Mouse (Mus musculus) stomach, embryonic 14.5 days (tissue): ENCODE results near the gene Tcf3. TPM values are rescaled to one million over a fixed set of nuclear protein-coding genes. Genes with fewer than 3 reads are reported as not detected.
A peak's percentile ranks its signal among the peaks of the same experiment; 100 is the strongest.

Experiments used
- ATAC-seq: fragments of 200-750 bp; cut with Nextera tagmentation; 2 replicates; pipeline ENCODE4 v1.8.0; 2017; ENCODE audit warnings: low read depth, moderate TSS enrichment; ENCODE audit not compliant: insufficient number of reproducible peaks, insufficient read depth, low FRiP score
- H3K27ac ChIP-seq: fragments of 300-500 bp; sonication (generic); 2 replicates; pipeline ENCODE4 v1.5.1; 2014; ENCODE audit warnings: mild to moderate bottlenecking, low read length, moderate library complexity, mixed read lengths
- H3K27me3 ChIP-seq: fragments of 300-500 bp; sonication (generic); 2 replicates; pipeline ENCODE4 v1.6.1; 2014; ENCODE audit warnings: low read length, control low read depth, mixed read lengths; ENCODE audit not compliant: control insufficient read depth, insufficient read depth
- H3K36me3 ChIP-seq: fragments of 300-500 bp; sonication (generic); 2 replicates; pipeline ENCODE4 v1.6.1; 2014; ENCODE audit warnings: mild to moderate bottlenecking, control low read depth, low read length, moderate library complexity, mixed read lengths; ENCODE audit not compliant: control insufficient read depth, insufficient read depth
- H3K4me1 ChIP-seq: fragments of 300-500 bp; sonication (generic); 2 replicates; pipeline ENCODE4 v1.6.1; 2014; ENCODE audit warnings: low read length, control low read depth, mixed read lengths; ENCODE audit not compliant: control insufficient read depth, insufficient read depth
- H3K4me2 ChIP-seq: fragments of 300-500 bp; sonication (generic); replicated peaks from 2 replicates; pipeline ENCODE4 v1.6.1; 2014; ENCODE audit warnings: low read depth, low read length, control low read depth
- H3K4me3 ChIP-seq: fragments of 300-500 bp; sonication (generic); 2 replicates; pipeline ENCODE4 v1.5.1; 2014; ENCODE audit warnings: low read depth, low read length, control low read depth
- H3K9ac ChIP-seq: fragments of 300-500 bp; sonication (generic); replicated peaks from 2 replicates; pipeline ENCODE4 v1.6.1; 2014; ENCODE audit warnings: low read depth, mild to moderate bottlenecking, control low read depth, low read length, moderate library complexity, mixed read lengths
- H3K9me3 ChIP-seq: fragments of 300-500 bp; sonication (generic); 2 replicates; pipeline ENCODE4 v1.6.1; 2016; ENCODE audit warnings: low read depth, low read length, control low read depth; ENCODE audit not compliant: control insufficient read depth
- WGBS: fragments of 180-500 bp; shearing (Covaris S2); extraction: QIAGEN DNeasy Blood & Tissue Kit; methylation state at CpG from one replicate; pipeline ENCODE4 v1.1.7; 2014; 5-methylcytosine and 5-hydroxymethylcytosine counted together
- polyA plus RNA-seq: library from polyadenylated mRNA; unstranded; fragments of >200 nt; fragmentation: Nextera tagmentation; extraction: Ambion mirVana; gene quantifications from 2 replicates; pipeline ENCODE4 v1.2.1, GENCODE M21; 2014

Tcf3 gene
- polyA plus RNA-seq, 1 experiment from 2014 or later = 107 TPM

- WGBS = 9% methylated on average over 17 of the region's 17 CpGs
- no peak for ATAC-seq
- Histone ChIP-seq H3K9me3 (no peaks in the 10 kb centered on the region), H3K4me1 (peaks cover 26% of the 10 kb centered on the region), H3K4me2 (peak overlapping the region; percentile 59), H3K27me3 (no peaks in the 10 kb centered on the region), H3K9ac (peak overlapping the region; percentile 45), H3K36me3 (peaks cover 38% of the 10 kb centered on the region), H3K27ac (peak overlapping the region; percentile 85), H3K4me3 (peak overlapping the region; percentile 71)
Observed at GRCm38 (mm10) chr10:80399973-80400703, 33.3 kb downstream of the Tcf3 start.

GRCm38 (mm10) chr10:80399191-80399972 lies 34.1 kb downstream of the Tcf3 start, which contains the start of gene Mbd3:
Gene Mbd3, minus strand, starts transcription at chr10:80399550.
- peak within 1 kb of the TSS; percentile 88 for H3K4me2 ChIP-seq
- H3K27me3 ChIP-seq = no peaks in the 10 kb centered on the region
- peak; percentile 97 for ATAC-seq
- H3K4me3 ChIP-seq = peak within 1 kb of the TSS; percentile 71
- WGBS = under 1% methylated on average over 78 of the region's 82 CpGs
- peak within 1 kb of the TSS; percentile 100 for H3K27ac ChIP-seq
- peaks cover 45% of the 10 kb centered on the region for H3K36me3 ChIP-seq
- H3K4me1 ChIP-seq = peaks cover 22% of the 10 kb centered on the region
- H3K9ac ChIP-seq = peak within 1 kb of the TSS; percentile 94
- no peaks in the 10 kb centered on the region for H3K9me3 ChIP-seq

- Histone ChIP-seq H3K4me2 (peak overlapping the region; percentile 88), H3K36me3 (peaks cover 47% of the 10 kb centered on the region), H3K9me3 (no peaks in the 10 kb centered on the region), H3K4me1 (peaks cover 22% of the 10 kb centered on the region), H3K27ac (peak overlapping the region; percentile 100), H3K27me3 (no peaks in the 10 kb centered on the region), H3K9ac (peak overlapping the region; percentile 94), H3K4me3 (peak overlapping the region; percentile 71)
- peak; percentile 82 for ATAC-seq
- WGBS = under 1% methylated on average over 54 of the region's 59 CpGs
Observed at GRCm38 (mm10) chr10:80398719-80399190, 34.7 kb downstream of the Tcf3 start.

- Histone ChIP-seq H3K9me3 (no peaks in the 10 kb centered on the region), H3K36me3 (peaks cover 48% of the 10 kb centered on the region), H3K4me2 (peak overlapping the region; percentile 88), H3K4me1 (peaks cover 22% of the 10 kb centered on the region), H3K9ac (peak overlapping the region; percentile 94), H3K4me3 (peak overlapping the region; percentile 71), H3K27ac (peak overlapping the region; percentile 100), H3K27me3 (no peaks in the 10 kb centered on the region)
- ATAC-seq = no peak
- WGBS = 0% methylated on average over 1 of the region's 1 CpGs
Observed at GRCm38 (mm10) chr10:80398174-80398535, 35.3 kb downstream of the Tcf3 start.

- Histone ChIP-seq H3K4me3 (peak overlapping the region; percentile 71), H3K27me3 (no peaks in the 10 kb centered on the region), H3K9ac (peak overlapping the region; percentile 94), H3K4me1 (peaks cover 22% of the 10 kb centered on the region), H3K27ac (peak overlapping the region; percentile 100; the same call in 1 of the 2 replicates), H3K4me2 (peak overlapping the region; percentile 88), H3K9me3 (no peaks in the 10 kb centered on the region), H3K36me3 (peaks cover 48% of the 10 kb centered on the region)
- 37% methylated on average over 8 of the region's 8 CpGs for WGBS
- no peak for ATAC-seq
Observed at GRCm38 (mm10) chr10:80397524-80398173, 35.8 kb downstream of the Tcf3 start.

- Histone ChIP-seq H3K27ac (peak overlapping the region; percentile 39; the same call in 1 of the 2 replicates), H3K4me3 (peak overlapping the region; percentile 71; the same call in 1 of the 2 replicates), H3K9me3 (no peaks in the 10 kb centered on the region), H3K4me2 (peak overlapping the region; percentile 88), H3K9ac (peak overlapping the region; percentile 19; the same call in 1 of the 2 replicates), H3K36me3 (peaks cover 49% of the 10 kb centered on the region), H3K4me1 (peaks cover 22% of the 10 kb centered on the region), H3K27me3 (no peaks in the 10 kb centered on the region)
- no peak for ATAC-seq
- 82% methylated on average over 11 of the region's 11 CpGs for WGBS
Observed at GRCm38 (mm10) chr10:80396822-80397523, 36.5 kb downstream of the Tcf3 start.

- Histone ChIP-seq H3K4me2 (no peak overlapping the region), H3K4me3 (no peak overlapping the region), H3K27ac (no peak overlapping the region), H3K4me1 (peaks cover 14% of the 10 kb centered on the region), H3K9ac (no peak overlapping the region), H3K36me3 (peaks cover 55% of the 10 kb centered on the region), H3K27me3 (no peaks in the 10 kb centered on the region), H3K9me3 (no peaks in the 10 kb centered on the region)
- ATAC-seq = no peak
- WGBS = 93% methylated on average over 35 of the region's 35 CpGs
Observed at GRCm38 (mm10) chr10:80395025-80395627, 38.3 kb downstream of the Tcf3 start.
